Mouse (Mus musculus): Measurements from ENCODE around the gene Pttg1ip.

DNA sequence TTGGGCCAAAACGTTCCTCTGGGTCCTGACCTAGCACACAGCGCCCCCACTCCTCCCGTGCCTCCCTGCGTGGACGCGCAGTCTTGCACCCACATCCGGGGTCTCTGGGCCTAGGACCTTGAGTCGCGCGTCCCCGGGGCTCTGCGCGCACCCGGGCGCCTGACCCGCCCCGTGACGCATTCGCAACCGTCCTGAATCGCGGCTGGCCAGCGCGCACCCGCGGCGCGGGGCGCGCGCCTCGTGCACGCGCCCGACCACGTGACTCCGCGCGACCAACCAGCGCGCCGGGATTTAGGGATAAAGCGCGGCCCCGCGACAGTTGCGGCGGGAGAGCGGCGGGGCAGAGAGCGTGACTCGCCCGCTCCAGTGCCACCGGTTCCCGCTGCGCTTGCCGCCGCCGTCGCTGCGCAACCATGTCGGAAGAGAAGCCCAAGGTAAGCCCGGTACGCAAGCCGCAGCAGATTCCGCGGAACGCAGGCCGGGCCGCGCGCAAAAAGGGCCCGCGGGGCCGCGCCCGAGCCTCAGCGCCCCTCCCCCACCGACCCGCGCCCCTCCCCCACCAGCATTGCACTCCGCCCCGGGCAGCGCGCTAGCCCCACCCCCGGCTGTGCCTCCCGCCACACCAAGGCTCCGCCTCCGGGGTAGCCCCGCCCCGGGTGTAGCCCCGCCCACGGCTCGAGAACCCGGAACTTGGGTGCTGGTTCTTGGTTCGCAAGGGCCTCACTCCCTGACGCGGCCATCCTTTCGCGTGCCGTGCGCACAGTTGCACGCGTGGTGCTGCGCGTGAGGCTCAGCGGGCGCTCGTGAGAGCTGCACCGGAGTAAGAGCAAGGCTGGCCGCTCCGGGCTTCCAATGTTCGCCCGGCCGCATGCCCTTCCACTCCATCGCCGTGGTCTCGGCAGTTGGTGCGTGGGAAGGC, 24.6 kb downstream of the Pttg1ip start, which contains the start of the genes Sumo3 and Gm49325:
- TF ChIP-seq CTCF (IDR thresholded peaks at IDR 0.05; ENCODE audit: insufficient read depth, low read length) = no peak
- TF ChIP-seq POLR2A (IDR thresholded peaks at IDR 0.05; ENCODE audit: borderline replicate concordance, extremely low read depth, low read depth, low read length) = peak; percentile 92; the same call in 1 of the 2 replicates

Data from lung, adult 2 months (tissue).